Mouse (Mus musculus) small intestine, adult 2 months (tissue): ENCODE results near the gene Rpl29.

Experiments used
- CTCF ChIP-seq: fragments of 200-500 bp; IDR thresholded peaks from 2 replicates; pipeline ENCODE4 v1.5.1; 2012; ENCODE audit warnings: low read depth, mild to moderate bottlenecking, control low read depth, inconsistent platforms, low read length, moderate library complexity, mixed read lengths; ENCODE audit not compliant: insufficient replicate concordance, insufficient read length; ENCODE audit errors: extremely low read depth
- POLR2A ChIP-seq: fragments of 200-500 bp; IDR thresholded peaks from 2 replicates; pipeline ENCODE4 v1.6.1; 2012; ENCODE audit warnings: low read depth, mild to moderate bottlenecking, control low read depth, inconsistent platforms, low read length, moderate library complexity

DNA sequence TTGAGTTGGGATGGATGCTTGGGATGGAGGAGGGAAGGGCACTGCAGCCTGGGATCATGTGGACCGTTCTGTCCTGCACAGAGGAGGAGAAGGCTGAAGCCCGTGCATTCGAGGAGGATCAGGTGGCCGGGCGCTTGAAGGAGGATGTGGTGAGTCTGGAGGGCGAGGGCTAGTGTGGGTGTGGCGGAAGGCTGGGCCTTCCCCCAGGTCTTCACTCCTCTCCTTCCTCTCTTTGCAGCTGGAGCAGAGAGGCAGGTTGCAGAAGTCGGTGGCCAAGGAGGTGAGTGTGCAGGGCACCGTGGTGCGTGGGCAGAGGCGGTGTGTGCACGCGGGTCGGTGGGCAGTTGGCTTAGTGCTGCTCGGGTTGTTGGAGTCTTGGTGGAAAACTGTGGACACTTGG lies 51.8 kb downstream of the Rpl29 start:
- TF ChIP-seq POLR2A (no peak), CTCF (no peak)
